Mouse (Mus musculus) hindbrain, embryonic 11.5 days (tissue): Measurements from ENCODE around the gene Pgrmc1. TPM values are rescaled to one million over a fixed set of nuclear protein-coding genes. Genes with fewer than 3 reads are reported as not detected.

ENCODE experiments used
- ATAC-seq: fragments of 200-750 bp; cut with Nextera tagmentation; 2 replicates; pipeline ENCODE4 v1.8.0; 2017; ENCODE audit warnings: mild to moderate bottlenecking, moderate TSS enrichment, moderate library complexity; ENCODE audit not compliant: low FRiP score
- DNase-seq: peaks from one replicate; pipeline ENCODE4 v3.0.0-alpha.2; 2015; ENCODE audit warnings: low spot score
- H3K27ac ChIP-seq: fragments of 300-500 bp; sonication (generic); 2 replicates; pipeline ENCODE4 v1.5.1; 2014; ENCODE audit warnings: mild to moderate bottlenecking, low read depth, low read length
- H3K27me3 ChIP-seq: fragments of 300-500 bp; sonication (generic); 2 replicates; pipeline ENCODE4 v1.6.1; 2014; ENCODE audit warnings: mild to moderate bottlenecking, low read length, moderate library complexity, mixed read lengths; ENCODE audit not compliant: control insufficient read depth, insufficient read depth
- H3K36me3 ChIP-seq: fragments of 300-500 bp; sonication (generic); 2 replicates; pipeline ENCODE4 v1.6.1; 2014; ENCODE audit warnings: mild to moderate bottlenecking, low read length, moderate library complexity, mixed read lengths; ENCODE audit not compliant: control insufficient read depth, insufficient read depth
- H3K4me1 ChIP-seq: fragments of 300-500 bp; sonication (generic); replicated peaks from 2 replicates; pipeline ENCODE4 v1.6.1; 2014; ENCODE audit warnings: low read length, mixed read lengths; ENCODE audit not compliant: control insufficient read depth, insufficient read depth
- H3K4me2 ChIP-seq: fragments of 300-500 bp; sonication (generic); replicated peaks from 2 replicates; pipeline ENCODE4 v1.6.1; 2014; ENCODE audit warnings: mild to moderate bottlenecking, low read depth, low read length
- H3K4me3 ChIP-seq: fragments of 300-500 bp; sonication (generic); 2 replicates; pipeline ENCODE4 v1.5.1; 2014; ENCODE audit warnings: low read depth, low read length
- H3K9ac ChIP-seq: fragments of 300-500 bp; sonication (generic); 2 replicates; pipeline ENCODE4 v1.6.1; 2014; ENCODE audit warnings: low read depth, low read length
- H3K9me3 ChIP-seq: fragments of 300-500 bp; sonication (generic); 2 replicates; pipeline ENCODE4 v1.6.1; 2016; ENCODE audit warnings: low read length; ENCODE audit not compliant: control insufficient read depth
- WGBS: fragments of 180-500 bp; shearing (Covaris S2); extraction: QIAGEN DNeasy Blood & Tissue Kit; methylation state at CpG from one replicate; pipeline ENCODE4 v1.1.7; 2014; 5-methylcytosine and 5-hydroxymethylcytosine counted together
- polyA plus RNA-seq: library from polyadenylated mRNA; unstranded; fragments of >200 nt; fragmentation: Nextera tagmentation; extraction: Ambion mirVana; gene quantifications from 2 replicates; pipeline ENCODE4 v1.2.1, GENCODE M21; 2014

Gene Pgrmc1
- polyA plus RNA-seq, 1 experiment from 2014 or later, result 490 TPM

DNA sequence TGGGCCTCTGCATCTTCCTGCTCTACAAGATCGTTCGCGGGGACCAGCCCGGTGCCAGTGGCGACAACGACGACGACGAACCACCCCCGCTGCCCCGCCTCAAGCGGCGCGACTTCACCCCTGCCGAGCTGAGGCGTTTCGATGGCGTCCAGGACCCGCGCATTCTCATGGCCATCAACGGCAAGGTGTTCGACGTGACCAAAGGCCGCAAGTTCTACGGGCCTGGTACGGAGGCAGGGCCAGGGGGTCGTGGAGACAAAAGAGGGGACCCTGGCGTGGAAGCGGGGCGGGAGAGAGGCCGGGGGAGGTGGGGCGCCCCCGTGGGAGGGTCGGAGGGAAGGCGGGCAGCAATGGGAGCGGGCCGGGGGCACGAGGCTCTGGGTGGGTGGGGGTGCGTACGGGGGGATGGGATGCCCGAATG is 394 bp downstream of the Pgrmc1 start:
- Histone ChIP-seq H3K9me3 (no peaks in the 10 kb centered on the region), H3K4me3 (peak overlapping the region; percentile 62), H3K4me2 (peak overlapping the region; percentile 49), H3K27me3 (no peaks in the 10 kb centered on the region), H3K9ac (peak overlapping the region; percentile 79), H3K36me3 (no peaks in the 10 kb centered on the region), H3K27ac (peak overlapping the region; percentile 61), H3K4me1 (0 out of 2 replicates have a peak, but pooled peaks cover 2% of the 10 kb centered on the region)
- peak; percentile 69 for ATAC-seq
- DNase-seq, result peak; percentile 57
- WGBS, result 26% methylated on average over 31 of the region's 41 CpGs

GRCm38 (mm10) chrX:36598861-36599344 is 897 bp downstream of the Pgrmc1 start:
- H3K9me3 ChIP-seq, result no peaks in the 10 kb centered on the region
- no peaks in the 10 kb centered on the region for H3K27me3 ChIP-seq
- H3K27ac ChIP-seq, result peak overlapping the region; percentile 61; the same call in 1 of the 2 replicates
- 23% methylated on average over 13 of the region's 14 CpGs for WGBS
- ATAC-seq (peak; percentile 29; the same call in 1 of the 2 replicates), DNase-seq (peak; percentile 37)
- H3K4me2 ChIP-seq, result peak overlapping the region; percentile 49
- no peaks in the 10 kb centered on the region for H3K36me3 ChIP-seq
- peak overlapping the region; percentile 62 for H3K4me3 ChIP-seq
- peak overlapping the region; percentile 79 for H3K9ac ChIP-seq
- H3K4me1 ChIP-seq, result 0 out of 2 replicates have a peak, but pooled peaks cover 2% of the 10 kb centered on the region

GRCm38 (mm10) chrX:36599656-36600055 is 1.6 kb downstream of the Pgrmc1 start:
- DNase-seq (peak; percentile 34), ATAC-seq (no peak)
- H3K9ac ChIP-seq, result no peak overlapping the region
- H3K27ac ChIP-seq, result no peak overlapping the region
- H3K9me3 ChIP-seq, result no peaks in the 10 kb centered on the region
- peak overlapping the region; percentile 62 for H3K4me3 ChIP-seq
- peak overlapping the region; percentile 49 for H3K4me2 ChIP-seq
- 51% methylated on average over 3 of the region's 3 CpGs for WGBS
- 0 out of 2 replicates have a peak, but pooled peaks cover 2% of the 10 kb centered on the region for H3K4me1 ChIP-seq
- H3K36me3 ChIP-seq, result no peaks in the 10 kb centered on the region
- no peaks in the 10 kb centered on the region for H3K27me3 ChIP-seq

GRCm38 (mm10) chrX:36600066-36600465 is 2.1 kb downstream of the Pgrmc1 start:
- Histone ChIP-seq H3K36me3 (no peaks in the 10 kb centered on the region), H3K4me3 (peak overlapping the region; percentile 62; the same call in 1 of the 2 replicates), H3K9me3 (no peaks in the 10 kb centered on the region), H3K4me2 (peak overlapping the region; percentile 49), H3K27ac (no peak overlapping the region), H3K27me3 (no peaks in the 10 kb centered on the region), H3K9ac (no peak overlapping the region), H3K4me1 (0 out of 2 replicates have a peak, but pooled peaks cover 2% of the 10 kb centered on the region)
- DNase-seq (no peak), ATAC-seq (no peak)
- 69% methylated on average over 8 of the region's 8 CpGs for WGBS

DNA sequence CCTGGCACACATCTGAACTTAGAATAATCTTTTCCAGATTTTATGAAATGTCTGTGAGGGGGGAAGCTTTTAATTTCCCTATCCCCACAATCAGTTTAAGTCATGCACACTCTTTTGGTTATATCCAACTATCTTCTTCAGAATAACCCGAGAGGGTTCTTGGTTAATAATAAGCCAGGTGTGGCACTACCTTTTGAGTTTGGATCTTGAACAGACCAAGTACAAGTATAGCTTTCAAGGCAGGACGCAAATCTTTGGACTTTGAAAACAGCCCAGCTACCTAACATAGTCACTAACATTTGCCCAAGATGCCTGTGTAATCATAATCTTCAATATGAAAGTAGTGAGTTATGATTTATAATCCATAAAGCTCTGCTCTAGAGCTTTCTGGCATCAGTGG is 4.9 kb downstream of the Pgrmc1 start:
- no peaks in the 10 kb centered on the region for H3K27me3 ChIP-seq

GRCm38 (mm10) chrX:36604040-36604439 is 6.0 kb downstream of the Pgrmc1 start:
- Histone ChIP-seq H3K9me3 (no peaks in the 10 kb centered on the region), H3K9ac (no peak overlapping the region), H3K4me1 (0 out of 2 replicates have a peak, but pooled peaks cover 2% of the 10 kb centered on the region), H3K27me3 (no peaks in the 10 kb centered on the region), H3K27ac (no peak overlapping the region), H3K4me3 (no peak overlapping the region), H3K36me3 (no peaks in the 10 kb centered on the region), H3K4me2 (no peak overlapping the region)
- no peak for DNase-seq
- no peak for ATAC-seq
- whole genome bisulfite sequencing, result 92% methylated on average over 4 of the region's 4 CpGs

More for the DNA sequence above, 4.9 kb downstream of the Pgrmc1 start:
- WGBS, result 89% methylated on average over 2 of the region's 2 CpGs
- no peak for DNase-seq
- Histone ChIP-seq H3K27ac (no peak overlapping the region), H3K9ac (no peak overlapping the region), H3K4me3 (no peak overlapping the region), H3K9me3 (no peaks in the 10 kb centered on the region), H3K4me2 (no peak overlapping the region), H3K36me3 (no peaks in the 10 kb centered on the region), H3K4me1 (0 out of 2 replicates have a peak, but pooled peaks cover 2% of the 10 kb centered on the region)
- ATAC-seq, result no peak

- H3K27ac ChIP-seq, result no peak overlapping the region
- H3K27me3 ChIP-seq, result no peaks in the 10 kb centered on the region
- H3K9ac ChIP-seq, result no peak overlapping the region
- no peaks in the 10 kb centered on the region for H3K36me3 ChIP-seq
- H3K4me1 ChIP-seq, result no peaks in the 10 kb centered on the region
- ATAC-seq (no peak), DNase-seq (no peak)
- no peaks in the 10 kb centered on the region for H3K9me3 ChIP-seq
- H3K4me2 ChIP-seq, result no peak overlapping the region
- H3K4me3 ChIP-seq, result no peak overlapping the region
- WGBS, result 89% methylated on average over 2 of the region's 2 CpGs
These were observed 11.1 kb downstream of the Pgrmc1 start for GRCm38 (mm10) chrX:36609117-36609516.

- no peak for ATAC-seq
- Histone ChIP-seq H3K27ac (no peak overlapping the region), H3K36me3 (no peaks in the 10 kb centered on the region), H3K4me1 (no peaks in the 10 kb centered on the region), H3K9ac (no peak overlapping the region), H3K4me3 (no peak overlapping the region), H3K4me2 (no peak overlapping the region), H3K27me3 (no peaks in the 10 kb centered on the region), H3K9me3 (no peaks in the 10 kb centered on the region)
- 80% methylated on average over 3 of the region's 3 CpGs for WGBS
- no peak for DNase-seq
These were observed 30.1 kb downstream of the Pgrmc1 start for GRCm38 (mm10) chrX:36628102-36628501.

DNA sequence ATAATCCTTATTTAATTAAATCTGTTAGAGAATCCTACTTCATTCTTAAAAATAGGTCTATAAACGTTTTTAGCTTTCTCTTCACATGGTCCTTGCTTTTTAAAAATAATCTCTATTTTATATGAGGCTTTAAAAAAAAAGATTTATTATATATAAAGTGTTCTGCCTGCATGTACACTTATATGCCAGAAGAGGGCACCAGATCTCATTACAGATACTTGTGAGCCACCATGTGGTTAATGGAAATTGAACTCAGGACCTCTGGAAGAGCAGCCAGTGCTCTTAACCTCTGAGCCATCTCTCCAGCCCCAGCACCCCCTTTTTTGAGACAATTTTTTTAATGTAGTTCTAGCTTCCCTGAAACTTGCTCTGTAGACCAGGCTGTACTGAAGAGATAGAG is 32.8 kb downstream of the Pgrmc1 start:
- Histone ChIP-seq H3K4me3 (no peak overlapping the region), H3K27ac (no peak overlapping the region), H3K36me3 (no peaks in the 10 kb centered on the region), H3K4me1 (no peaks in the 10 kb centered on the region), H3K27me3 (no peaks in the 10 kb centered on the region), H3K9me3 (no peaks in the 10 kb centered on the region), H3K4me2 (no peak overlapping the region), H3K9ac (no peak overlapping the region)
- 17% methylated on average over 1 of the region's 1 CpGs for WGBS
- ATAC-seq (no peak), DNase-seq (no peak)
